Mouse (Mus musculus): Measurements from ENCODE around the gene Gipc3.

DNA sequence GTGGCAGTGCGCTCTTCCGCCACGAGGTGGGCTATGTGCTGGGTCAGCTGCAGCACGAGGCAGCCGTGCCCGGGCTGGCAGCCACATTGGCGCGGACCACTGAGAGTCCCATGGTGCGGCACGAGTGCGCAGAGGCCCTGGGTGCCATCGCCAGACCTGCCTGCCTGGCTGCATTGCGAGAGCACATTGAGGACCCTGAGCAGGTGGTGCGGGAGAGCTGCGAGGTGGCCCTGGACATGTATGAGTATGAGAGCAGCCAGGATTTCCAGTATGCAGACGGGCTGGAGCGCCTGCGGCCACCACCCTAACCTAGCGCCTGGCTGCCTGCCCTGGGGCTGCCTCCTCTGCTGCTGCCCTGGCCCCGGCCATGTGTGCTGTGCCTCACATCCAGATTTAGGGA lies 44.6 kb upstream of the Gipc3 start:
- no peak for TF ChIP-seq POLR2A (IDR thresholded peaks at IDR 0.05; ENCODE audit: low read depth, low read length)
- TF ChIP-seq CTCF (IDR thresholded peaks at IDR 0.05; ENCODE audit: extremely low read depth, insufficient read length, insufficient replicate concordance, low read depth, low read length), result no peak
